8 mouse cellular contexts compared by ENCODE assay signal in genomic region chr2:30782312-30783290, GRCm38 (mm10). TPM values are rescaled to one million over a fixed set of nuclear protein-coding genes. Genes with fewer than 3 reads are reported as not detected.
DNase-seq lines count a peak whose midpoint lies in the region; ATAC-seq and TF ChIP-seq lines count a peak whose summit lies in the region.

No protein-coding gene starts in this region.

- peak overlapping the region; percentile 60 for H3K4me2 ChIP-seq in limb, embryonic 12.5 days
- peak overlapping the region; percentile 49 for H3K4me2 ChIP-seq in neural tube, embryonic 13.5 days

- TF ChIP-seq POLR2A in liver, adult 2 months (IDR thresholded peaks at IDR 0.05; ENCODE audit: extremely low read depth, insufficient read depth, low read length): no peak
- no peak for TF ChIP-seq POLR2A in thymus, adult 2 months (IDR thresholded peaks at IDR 0.05; ENCODE audit: control insufficient read depth, extremely low read depth, insufficient read depth, low read length, poor library complexity)

- no peaks in the 10 kb centered on the region for H3K79me2 ChIP-seq in liver, adult 2 months (ENCODE audit: control insufficient read depth, insufficient read depth, low read length)

- H3K27ac ChIP-seq in liver, adult 2 months (replicated peaks; ENCODE audit: insufficient read depth, low read depth, low read length): no peak overlapping the region
- peak overlapping the region; percentile 94 for H3K27ac ChIP-seq in heart, embryonic 10.5 days
- peak overlapping the region; percentile 82 for H3K27ac ChIP-seq in limb, embryonic 12.5 days
- H3K27ac ChIP-seq in neural tube, embryonic 13.5 days (replicated peaks): peak overlapping the region; percentile 68
- H3K27ac ChIP-seq in thymus, adult 2 months (ENCODE audit: control insufficient read depth, insufficient read depth, low read length): no peak overlapping the region

- H3K9me3 ChIP-seq in heart, embryonic 10.5 days: no peaks in the 10 kb centered on the region
- no peaks in the 10 kb centered on the region for H3K9me3 ChIP-seq in limb, embryonic 12.5 days
- H3K9me3 ChIP-seq in neural tube, embryonic 13.5 days: no peaks in the 10 kb centered on the region

- 77% methylated on average over 8 of the region's 8 CpGs for WGBS in liver, adult 2 months
- 69% methylated on average over 8 of the region's 8 CpGs for WGBS in heart, embryonic 10.5 days
- WGBS in limb, embryonic 12.5 days: 75% methylated on average over 8 of the region's 8 CpGs
- WGBS in neural tube, embryonic 13.5 days: 78% methylated on average over 8 of the region's 8 CpGs
- 91% methylated on average over 8 of the region's 8 CpGs for WGBS in thymus, adult 2 months

- peaks cover 6% of the 10 kb centered on the region; the same call in 1 of the 2 replicates for H3K4me1 ChIP-seq in liver, adult 2 months (ENCODE audit: control insufficient read depth, insufficient read depth, low read length)
- H3K4me1 ChIP-seq in heart, embryonic 10.5 days: peaks cover 74% of the 10 kb centered on the region
- H3K4me1 ChIP-seq in limb, embryonic 12.5 days (replicated peaks): peaks cover 41% of the 10 kb centered on the region
- peaks cover 45% of the 10 kb centered on the region for H3K4me1 ChIP-seq in neural tube, embryonic 13.5 days (replicated peaks)
- H3K4me1 ChIP-seq in thymus, adult 2 months (replicated peaks; ENCODE audit: control insufficient read depth, insufficient read depth, low read length): peaks cover 17% of the 10 kb centered on the region

- peak overlapping the region; percentile 20 for H3K9ac ChIP-seq in liver, adult 2 months (ENCODE audit: low read depth, low read length)
- H3K9ac ChIP-seq in limb, embryonic 12.5 days (replicated peaks): peak overlapping the region; percentile 44
- H3K9ac ChIP-seq in neural tube, embryonic 13.5 days: peak overlapping the region; percentile 51

- no peaks in the 10 kb centered on the region for H3K27me3 ChIP-seq in liver, adult 2 months (ENCODE audit: control insufficient read depth, insufficient read depth, low read length)
- no peaks in the 10 kb centered on the region for H3K27me3 ChIP-seq in heart, embryonic 10.5 days (ENCODE audit: insufficient read depth, poor library complexity, severe bottlenecking)
- no peaks in the 10 kb centered on the region for H3K27me3 ChIP-seq in limb, embryonic 12.5 days
- H3K27me3 ChIP-seq in neural tube, embryonic 13.5 days: no peaks in the 10 kb centered on the region
- H3K27me3 ChIP-seq in thymus, adult 2 months (ENCODE audit: control insufficient read depth, insufficient read depth, low read length): no peaks in the 10 kb centered on the region

- no peaks in the 10 kb centered on the region for H3K36me3 ChIP-seq in liver, adult 2 months (ENCODE audit: control insufficient read depth, insufficient read depth, low read length)
- no peaks in the 10 kb centered on the region for H3K36me3 ChIP-seq in heart, embryonic 10.5 days
- H3K36me3 ChIP-seq in limb, embryonic 12.5 days: no peaks in the 10 kb centered on the region
- no peaks in the 10 kb centered on the region for H3K36me3 ChIP-seq in neural tube, embryonic 13.5 days
- no peaks in the 10 kb centered on the region for H3K36me3 ChIP-seq in thymus, adult 2 months (ENCODE audit: control insufficient read depth, insufficient read depth, low read length)

- H3K4me3 ChIP-seq in liver, adult 2 months (ENCODE audit: insufficient read depth, low read depth, low read length): no peak overlapping the region
- H3K4me3 ChIP-seq in heart, embryonic 10.5 days: peak overlapping the region; percentile 57
- no peak overlapping the region for H3K4me3 ChIP-seq in limb, embryonic 12.5 days (replicated peaks)
- H3K4me3 ChIP-seq in neural tube, embryonic 13.5 days: peak overlapping the region; percentile 18; the same call in 1 of the 2 replicates
- H3K4me3 ChIP-seq in thymus, adult 2 months (ENCODE audit: control insufficient read depth, insufficient read depth, low read length): no peak overlapping the region

- no peak for DNase-seq in liver, adult 2 months (ENCODE audit: extremely low read depth, low read depth, low spot score)
- DNase-seq in liver: no peak
- DNase-seq in heart, embryonic 10.5 days (ENCODE audit: low spot score): no peak
- no peak for DNase-seq in cerebellum, adult 11-12 months
- DNase-seq in adrenal gland, adult 18-20 months (ENCODE audit: low spot score in 2 of 2): no peak
- DNase-seq in thymus, adult 2 months: no peak

- no peak for TF ChIP-seq CTCF in liver, adult 2 months (IDR thresholded peaks at IDR 0.05; ENCODE audit: low read depth, low read length)
- no peak for TF ChIP-seq CTCF in thymus, adult 2 months (IDR thresholded peaks at IDR 0.05; ENCODE audit: borderline replicate concordance, control insufficient read depth, extremely low read depth, insufficient read depth, low read length, poor library complexity)

- no peak for ATAC-seq in limb, embryonic 12.5 days (ENCODE audit: insufficient number of reproducible peaks, insufficient read depth, low FRiP score, low TSS enrichment, low read depth)
- ATAC-seq in neural tube, embryonic 13.5 days (ENCODE audit: low read depth): peak; percentile 24; the same call in 1 of the 2 replicates

RNA-seq across cellular contexts. Expression of gene 1700001O22Rik, which starts 20.9 kb away (rescaled TPM):
- total RNA-seq in liver, adult 2 months (2014; rRNA removed): not detected in 2 replicates
- polyA plus RNA-seq in liver, adult 2 months (2012; rRNA removed): 0.11 TPM in 1 of 2 replicates, not detected in the other
- polyA plus RNA-seq in heart, embryonic 10.5 days (2016; fragmentation: Nextera tagmentation; extraction: Ambion mirVana): 1.3 and 1.8 TPM in 2 replicates
- 3.1 and 5.4 TPM in 2 replicates for polyA plus RNA-seq in limb, embryonic 12.5 days (2016; fragmentation: Nextera tagmentation; extraction: Ambion mirVana)
- 0.91 and 1.3 TPM in 2 replicates for polyA plus RNA-seq in neural tube, embryonic 13.5 days (2015; fragmentation: Nextera tagmentation; extraction: Ambion mirVana)
- 1 to 10 TPM; 2.1 to 2.8 TPM for total RNA-seq in adrenal gland, adult 18-20 months (2021)
- polyA plus RNA-seq in thymus, adult 2 months (2012; rRNA removed): 4.0 and 5.2 TPM in 2 replicates

RNA-seq across cellular contexts. Expression of gene Ntmt1, which starts 25.0 kb away (rescaled TPM):
- total RNA-seq in liver, adult 2 months (2014; rRNA removed): 8.3 and 8.8 TPM in 2 replicates
- polyA plus RNA-seq in liver, adult 2 months (2012; rRNA removed): 11.9 and 15.9 TPM in 2 replicates
- polyA plus RNA-seq in heart, embryonic 10.5 days (2016; fragmentation: Nextera tagmentation; extraction: Ambion mirVana): 102 and 116 TPM in 2 replicates
- 103 and 108 TPM in 2 replicates for polyA plus RNA-seq in limb, embryonic 12.5 days (2016; fragmentation: Nextera tagmentation; extraction: Ambion mirVana)
- 101 and 107 TPM in 2 replicates for polyA plus RNA-seq in neural tube, embryonic 13.5 days (2015; fragmentation: Nextera tagmentation; extraction: Ambion mirVana)
- 10 to 100 TPM; 35.2 to 42.8 TPM for total RNA-seq in adrenal gland, adult 18-20 months (2021)
- 30.5 and 33.9 TPM in 2 replicates for polyA plus RNA-seq in thymus, adult 2 months (2012; rRNA removed)

RNA-seq across cellular contexts. Expression of gene Asb6, which starts 47.5 kb away (rescaled TPM):
- total RNA-seq in liver, adult 2 months (2014; rRNA removed): 4.6 and 5.6 TPM in 2 replicates
- polyA plus RNA-seq in liver, adult 2 months (2012; rRNA removed): 15.4 and 17.4 TPM in 2 replicates
- polyA plus RNA-seq in heart, embryonic 10.5 days (2016; fragmentation: Nextera tagmentation; extraction: Ambion mirVana): 31.3 and 40.1 TPM in 2 replicates
- polyA plus RNA-seq in limb, embryonic 12.5 days (2016; fragmentation: Nextera tagmentation; extraction: Ambion mirVana): 44.9 and 47.4 TPM in 2 replicates
- 38.2 and 39.8 TPM in 2 replicates for polyA plus RNA-seq in neural tube, embryonic 13.5 days (2015; fragmentation: Nextera tagmentation; extraction: Ambion mirVana)
- total RNA-seq in adrenal gland, adult 18-20 months (2021): 10 to 100 TPM; 27.1 to 33.8 TPM
- 97.6 and 103 TPM in 2 replicates for polyA plus RNA-seq in thymus, adult 2 months (2012; rRNA removed)

RNA-seq across cellular contexts. Expression of gene Prrx2, which starts 52.2 kb away (rescaled TPM):
- total RNA-seq in liver, adult 2 months (2014; rRNA removed): not detected in 2 replicates
- 0.32 TPM in 1 of 2 replicates, not detected in the other for polyA plus RNA-seq in liver, adult 2 months (2012; rRNA removed)
- polyA plus RNA-seq in heart, embryonic 10.5 days (2016; fragmentation: Nextera tagmentation; extraction: Ambion mirVana): 49.1 and 73.9 TPM in 2 replicates
- polyA plus RNA-seq in limb, embryonic 12.5 days (2016; fragmentation: Nextera tagmentation; extraction: Ambion mirVana): 194 and 201 TPM in 2 replicates
- 1.7 and 4.9 TPM in 2 replicates for polyA plus RNA-seq in neural tube, embryonic 13.5 days (2015; fragmentation: Nextera tagmentation; extraction: Ambion mirVana)
- 1 to 10 TPM in 1 of 2 experiments, under 1 TPM in 1; 0.33 to 1.8 TPM for total RNA-seq in adrenal gland, adult 18-20 months (2021)
- 2.2 and 2.5 TPM in 2 replicates for polyA plus RNA-seq in thymus, adult 2 months (2012; rRNA removed)

Comparison
In these comparisons a context has a peak if more than half of its experiments do, and no peak if none do; other contexts are left out.
1. H3K27ac ChIP-seq: peak in heart, embryonic 10.5 days (single experiment), limb, embryonic 12.5 days (single experiment) and neural tube, embryonic 13.5 days (single experiment); none in liver, adult 2 months (single experiment) and thymus, adult 2 months (single experiment).
2. H3K4me3 ChIP-seq: peak in heart, embryonic 10.5 days (single experiment) and neural tube, embryonic 13.5 days (single experiment); none in liver, adult 2 months (single experiment), limb, embryonic 12.5 days (single experiment) and thymus, adult 2 months (single experiment).
3. Peak in every context shown above with its lines, with median percentiles within 50 percentile points of each other: H3K9ac ChIP-seq.